ENCODE assay signal across 29 mouse cellular contexts in genomic region chr12:103705547-103705946, GRCm38 (mm10). TPM values are rescaled to one million over a fixed set of nuclear protein-coding genes. Genes with fewer than 3 reads are reported as not detected.
DNase-seq lines count a peak whose midpoint lies in the region; ATAC-seq and TF ChIP-seq lines count a peak whose summit lies in the region.
"Had no signal": no experiment of that assay in that cellular context is flagged by ENCODE, and none has a peak within 500 bp of the region (broad histone marks: within the 10 kb centered on the region; RNA-seq: fewer than 3 reads in every experiment).

No protein-coding gene starts in this region.

- no peak for TF ChIP-seq CTCF in liver, adult 2 months (IDR thresholded peaks at IDR 0.05; ENCODE audit: low read depth, low read length)
- no peak for TF ChIP-seq CTCF in liver, postnatal 0 days (IDR thresholded peaks at IDR 0.05; ENCODE audit: low read depth)

- H3K27me3 ChIP-seq in liver, adult 2 months (ENCODE audit: control insufficient read depth, insufficient read depth, low read length) = no peaks in the 10 kb centered on the region
- H3K27me3 ChIP-seq in liver, postnatal 0 days (ENCODE audit: insufficient read depth, low read length) = no peaks in the 10 kb centered on the region
- no peaks in the 10 kb centered on the region for H3K27me3 ChIP-seq in liver, embryonic 16.5 days (ENCODE audit: control insufficient read depth, insufficient read depth, low read depth, low read length)
- H3K27me3 ChIP-seq: embryonic facial prominence, embryonic 15.5 days; forebrain, embryonic 13.5 days; limb, embryonic 12.5 days had no signal

- H3K4me2 ChIP-seq in liver, postnatal 0 days (ENCODE audit: low read depth, low read length) = no peak overlapping the region
- no peak overlapping the region for H3K4me2 ChIP-seq in liver, embryonic 16.5 days (ENCODE audit: low read depth, low read length)
- H3K4me2 ChIP-seq: embryonic facial prominence, embryonic 15.5 days; forebrain, embryonic 13.5 days; heart, embryonic 11.5 days; limb, embryonic 12.5 days; lung, embryonic 14.5 days had no signal

- H3K9ac ChIP-seq in liver, adult 2 months (ENCODE audit: low read depth, low read length) = no peak overlapping the region
- no peak overlapping the region for H3K9ac ChIP-seq in liver, postnatal 0 days (replicated peaks)
- no peak overlapping the region for H3K9ac ChIP-seq in liver, embryonic 16.5 days (ENCODE audit: low read depth, low read length)
- H3K9ac ChIP-seq: embryonic facial prominence, embryonic 15.5 days; forebrain, embryonic 13.5 days; limb, embryonic 12.5 days; lung, embryonic 14.5 days had no signal

- no peak for ATAC-seq in liver, postnatal 0 days
- no peak for ATAC-seq in liver, embryonic 16.5 days (ENCODE audit: low read depth)
- ATAC-seq: activated CD4-positive, CD25-positive, alpha-beta regulatory T cell, adult 4 months; forebrain, embryonic 13.5 days had no signal

- no peak overlapping the region for H3K27ac ChIP-seq in liver, adult 2 months (replicated peaks; ENCODE audit: insufficient read depth, low read depth, low read length)
- no peak overlapping the region for H3K27ac ChIP-seq in liver, postnatal 0 days (ENCODE audit: low read depth)
- peak overlapping the region; percentile 42; the same call in 1 of the 2 replicates for H3K27ac ChIP-seq in liver, embryonic 16.5 days (ENCODE audit: low read length)
- H3K27ac ChIP-seq: embryonic facial prominence, embryonic 15.5 days; forebrain, embryonic 13.5 days; limb, embryonic 12.5 days had no signal

- H3K4me3 ChIP-seq in liver, adult 2 months (ENCODE audit: insufficient read depth, low read depth, low read length) = no peak overlapping the region
- no peak overlapping the region for H3K4me3 ChIP-seq in liver, postnatal 0 days (ENCODE audit: low read depth, low read length)
- no peak overlapping the region for H3K4me3 ChIP-seq in liver, embryonic 16.5 days (ENCODE audit: low read depth, low read length)
- H3K4me3 ChIP-seq: embryonic facial prominence, embryonic 15.5 days; forebrain, embryonic 13.5 days; limb, embryonic 12.5 days had no signal

- 16% methylated on average over 2 of the region's 2 CpGs for WGBS in liver, adult 2 months
- 41% methylated on average over 2 of the region's 2 CpGs for WGBS in liver, postnatal 0 days (ENCODE audit: insufficient replicate concordance)
- 27% methylated on average over 2 of the region's 2 CpGs for WGBS in liver, embryonic 16.5 days (ENCODE audit: insufficient replicate concordance)

- H3K79me2 ChIP-seq in liver, adult 2 months (ENCODE audit: control insufficient read depth, insufficient read depth, low read length) = no peaks in the 10 kb centered on the region

- H3K4me1 ChIP-seq in liver, adult 2 months (ENCODE audit: control insufficient read depth, insufficient read depth, low read length) = peaks cover 10% of the 10 kb centered on the region; the same call in 1 of the 2 replicates
- H3K4me1 ChIP-seq in liver, postnatal 0 days (ENCODE audit: insufficient read depth) = peaks cover 6% of the 10 kb centered on the region; the same call in 1 of the 2 replicates
- H3K4me1 ChIP-seq in liver, embryonic 16.5 days (ENCODE audit: control insufficient read depth, low read depth, low read length) = peaks cover 4% of the 10 kb centered on the region; the same call in 1 of the 2 replicates
- H3K4me1 ChIP-seq: embryonic facial prominence, embryonic 15.5 days; forebrain, embryonic 13.5 days; limb, embryonic 12.5 days had no signal

- H3K9me3 ChIP-seq in liver, postnatal 0 days (ENCODE audit: low read length) = no peaks in the 10 kb centered on the region
- no peaks in the 10 kb centered on the region for H3K9me3 ChIP-seq in liver, embryonic 16.5 days (replicated peaks; ENCODE audit: control insufficient read depth, low read length)
- H3K9me3 ChIP-seq: embryonic facial prominence, embryonic 15.5 days; limb, embryonic 12.5 days had no signal

- no peaks in the 10 kb centered on the region for H3K36me3 ChIP-seq in liver, adult 2 months (ENCODE audit: control insufficient read depth, insufficient read depth, low read length)
- H3K36me3 ChIP-seq in liver, postnatal 0 days (replicated peaks; ENCODE audit: insufficient read depth, low read length) = no peaks in the 10 kb centered on the region
- H3K36me3 ChIP-seq in liver, embryonic 16.5 days (ENCODE audit: control insufficient read depth, insufficient read depth) = no peaks in the 10 kb centered on the region
- H3K36me3 ChIP-seq: embryonic facial prominence, embryonic 15.5 days; G1E; limb, embryonic 12.5 days had no signal

- TF ChIP-seq EP300 in liver, postnatal 0 days (IDR thresholded peaks at IDR 0.05; ENCODE audit: low read depth) = no peak

- no peak for TF ChIP-seq POLR2A in liver, adult 2 months (IDR thresholded peaks at IDR 0.05; ENCODE audit: extremely low read depth, insufficient read depth, low read length)

- peak; percentile 35 for DNase-seq in adrenal gland, postnatal 10 days
- DNase-seq in adrenal gland, postnatal 4 days (ENCODE audit: low spot score in 2 of 2) = no peak
- DNase-seq in liver, adult 2 months (ENCODE audit: extremely low read depth, low read depth, low spot score) = peak; percentile 82
- no peak for DNase-seq in liver, postnatal 0 days
- DNase-seq in fibroblast of lung, adult 2 months (ENCODE audit: low read depth) = peak; percentile 33
- no peak for DNase-seq in ovary, postnatal 10 days (ENCODE audit: low spot score)
- DNase-seq in urinary bladder, postnatal 25 days (ENCODE audit: low spot score) = no peak
- DNase-seq: cerebellum, adult 11-12 months; cerebellum, postnatal 14 days; heart, postnatal 10 days; kidney, postnatal 10 days; lung, embryonic 14.5 days; lung, postnatal 36 days; right cerebral cortex, adult 18-20 months; thymus, postnatal 4 days had no signal

RNA-seq across cellular contexts. Expression of gene Serpina1f, which starts 10.2 kb away (rescaled TPM):
- not detected for total RNA-seq in adrenal gland, postnatal 10 days (2021)
- not detected for total RNA-seq in adrenal gland, postnatal 4 days (2021)
- not detected in 2 replicates for total RNA-seq in liver, adult 2 months (2014; rRNA removed)
- polyA plus RNA-seq in liver, adult 2 months (2012; rRNA removed) = not detected in 2 replicates
- polyA plus RNA-seq in liver, postnatal 0 days (2015; fragmentation: Nextera tagmentation; extraction: Ambion mirVana) = not detected in 2 replicates
- 0.06 TPM in 2 replicates for polyA plus RNA-seq in liver, embryonic 16.5 days (2015; fragmentation: Nextera tagmentation; extraction: Ambion mirVana)
- total RNA-seq: granulocyte monocyte progenitor cell, adult 5-6 weeks; heart, postnatal 10 days; layer of hippocampus, adult 18-20 months; layer of hippocampus, postnatal 25 days; left cerebral cortex, postnatal 10 days; megakaryocyte-erythroid progenitor cell, adult 5-6 weeks; midbrain, postnatal 0 days had no signal
- polyA plus RNA-seq: activated CD4-positive, CD25-positive, alpha-beta regulatory T cell, adult 4 months; embryonic facial prominence, embryonic 15.5 days; forebrain, embryonic 13.5 days; G1E; heart, embryonic 11.5 days; hindbrain, embryonic 11.5 days; limb, embryonic 12.5 days; lung, embryonic 14.5 days; midbrain, postnatal 0 days had no signal

RNA-seq across cellular contexts. Expression of gene Serpina16, which starts 29.6 kb away (rescaled TPM):
- not detected for total RNA-seq in adrenal gland, postnatal 10 days (2021)
- total RNA-seq in adrenal gland, postnatal 4 days (2021) = not detected
- not detected in 2 replicates for total RNA-seq in liver, adult 2 months (2014; rRNA removed)
- polyA plus RNA-seq in liver, adult 2 months (2012; rRNA removed) = not detected in 2 replicates
- not detected in 2 replicates for polyA plus RNA-seq in liver, postnatal 0 days (2015; fragmentation: Nextera tagmentation; extraction: Ambion mirVana)
- 0.07 and 0.12 TPM in 2 replicates for polyA plus RNA-seq in liver, embryonic 16.5 days (2015; fragmentation: Nextera tagmentation; extraction: Ambion mirVana)
- total RNA-seq: G1E; granulocyte monocyte progenitor cell, adult 5-6 weeks; heart, postnatal 10 days; layer of hippocampus, adult 18-20 months; layer of hippocampus, postnatal 25 days; left cerebral cortex, postnatal 10 days; megakaryocyte-erythroid progenitor cell, adult 5-6 weeks; midbrain, postnatal 0 days had no signal
- polyA plus RNA-seq: activated CD4-positive, CD25-positive, alpha-beta regulatory T cell, adult 4 months; embryonic facial prominence, embryonic 15.5 days; forebrain, embryonic 13.5 days; G1E; heart, embryonic 11.5 days; hindbrain, embryonic 11.5 days; limb, embryonic 12.5 days; lung, embryonic 14.5 days; midbrain, postnatal 0 days had no signal

RNA-seq across cellular contexts. Expression of gene Serpina6, which starts 48.5 kb away (rescaled TPM):
- total RNA-seq in adrenal gland, postnatal 10 days (2021) = 10 to 100 TPM; 12.2 to 21.7 TPM
- 1 to 10 TPM in 1 of 2 experiments, under 1 TPM in 1; 0.76 to 3.0 TPM for total RNA-seq in adrenal gland, postnatal 4 days (2021)
- 256 and 388 TPM in 2 replicates for total RNA-seq in liver, adult 2 months (2014; rRNA removed)
- polyA plus RNA-seq in liver, adult 2 months (2012; rRNA removed) = 227 and 246 TPM in 2 replicates
- 5.8 and 10.0 TPM in 2 replicates for polyA plus RNA-seq in liver, postnatal 0 days (2015; fragmentation: Nextera tagmentation; extraction: Ambion mirVana)
- 1,299 and 1,398 TPM in 2 replicates for polyA plus RNA-seq in liver, embryonic 16.5 days (2015; fragmentation: Nextera tagmentation; extraction: Ambion mirVana)
- total RNA-seq: G1E; granulocyte monocyte progenitor cell, adult 5-6 weeks; heart, postnatal 10 days; layer of hippocampus, adult 18-20 months; layer of hippocampus, postnatal 25 days; left cerebral cortex, postnatal 10 days; megakaryocyte-erythroid progenitor cell, adult 5-6 weeks; midbrain, postnatal 0 days had no signal
- polyA plus RNA-seq: activated CD4-positive, CD25-positive, alpha-beta regulatory T cell, adult 4 months; forebrain, embryonic 13.5 days; G1E; hindbrain, embryonic 11.5 days; midbrain, postnatal 0 days had no signal

Comparison
In these comparisons a context has a peak if more than half of its experiments do, and no peak if none do; other contexts are left out.
1. DNase-seq: peak in adrenal gland, postnatal 10 days (single experiment), liver, adult 2 months (single experiment) and fibroblast of lung, adult 2 months (single experiment); none in adrenal gland, postnatal 4 days (0 of 2), liver, postnatal 0 days (single experiment), ovary, postnatal 10 days (single experiment) and urinary bladder, postnatal 25 days (single experiment).
2. RNA of gene Serpina6, which starts 48.5 kb away (total RNA-seq): 256 to 388 TPM in liver, adult 2 months; 12.2 to 21.7 TPM in adrenal gland, postnatal 10 days and 0.76 to 3.0 TPM in adrenal gland, postnatal 4 days; every median in the first group is over 10 times any median in the second.